Mouse (Mus musculus): ENCODE results near the gene Vars2. TPM values are rescaled to one million over a fixed set of nuclear protein-coding genes. Genes with fewer than 3 reads are reported as not detected.

Vars2 gene
- polyA plus RNA-seq, 2 experiments, result 14.8 to 35.4 TPM

DNA sequence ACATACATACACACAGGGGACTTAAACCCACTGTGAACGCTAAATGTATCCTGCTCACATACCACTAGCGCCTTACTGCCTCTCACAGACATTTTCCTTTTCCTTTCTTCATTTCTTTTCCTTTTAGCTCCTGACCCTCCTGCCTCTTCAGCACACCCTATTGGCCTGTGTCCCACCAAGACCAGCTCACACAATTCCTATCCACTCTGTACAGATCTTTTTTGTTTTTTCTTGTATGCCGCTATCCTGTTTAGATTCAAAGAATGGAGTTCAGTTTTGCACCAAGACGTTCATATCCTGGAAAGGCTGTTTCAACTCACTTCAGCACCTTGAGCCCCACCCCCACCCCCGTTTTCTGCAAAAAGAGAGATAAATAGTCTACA lies 31.1 kb upstream of the Vars2 start:
- ATAC-seq (ENCODE audit: low FRiP score, low read depth) (no peak), DNase-seq (ENCODE audit: low spot score) (no peak)
- Histone ChIP-seq H3K4me2 (replicated peaks; ENCODE audit: low read depth, low read length, severe bottlenecking) (peak overlapping the region; percentile 43), H3K9ac (ENCODE audit: low read depth, low read length, severe bottlenecking) (no peak overlapping the region; the same call in 1 of the 2 replicates), H3K36me3 (ENCODE audit: control insufficient read depth, insufficient read depth, low read length) (peaks cover 11% of the 10 kb centered on the region; the same call in 1 of the 2 replicates), H3K4me3 (replicated peaks; ENCODE audit: low read length) (peak overlapping the region; percentile 28), H3K4me1 (ENCODE audit: control insufficient read depth, insufficient read depth, low read length) (peaks cover 39% of the 10 kb centered on the region), H3K9me3 (ENCODE audit: control insufficient read depth, low read length) (0 out of 2 replicates have a peak, but pooled peaks cover 4% of the 10 kb centered on the region), H3K27ac (replicated peaks; ENCODE audit: low read depth, low read length) (peak overlapping the region; percentile 21; the same call in 1 of the 2 replicates), H3K27me3 (ENCODE audit: control insufficient read depth, insufficient read depth, low read length) (no peaks in the 10 kb centered on the region; the same call in 1 of the 2 replicates)
- 40% methylated on average over 5 of the region's 5 CpGs for WGBS
- no peak for TF ChIP-seq POLR2A (IDR thresholded peaks at IDR 0.05; ENCODE audit: borderline replicate concordance, extremely low read depth, insufficient read depth, insufficient read length)

DNA sequence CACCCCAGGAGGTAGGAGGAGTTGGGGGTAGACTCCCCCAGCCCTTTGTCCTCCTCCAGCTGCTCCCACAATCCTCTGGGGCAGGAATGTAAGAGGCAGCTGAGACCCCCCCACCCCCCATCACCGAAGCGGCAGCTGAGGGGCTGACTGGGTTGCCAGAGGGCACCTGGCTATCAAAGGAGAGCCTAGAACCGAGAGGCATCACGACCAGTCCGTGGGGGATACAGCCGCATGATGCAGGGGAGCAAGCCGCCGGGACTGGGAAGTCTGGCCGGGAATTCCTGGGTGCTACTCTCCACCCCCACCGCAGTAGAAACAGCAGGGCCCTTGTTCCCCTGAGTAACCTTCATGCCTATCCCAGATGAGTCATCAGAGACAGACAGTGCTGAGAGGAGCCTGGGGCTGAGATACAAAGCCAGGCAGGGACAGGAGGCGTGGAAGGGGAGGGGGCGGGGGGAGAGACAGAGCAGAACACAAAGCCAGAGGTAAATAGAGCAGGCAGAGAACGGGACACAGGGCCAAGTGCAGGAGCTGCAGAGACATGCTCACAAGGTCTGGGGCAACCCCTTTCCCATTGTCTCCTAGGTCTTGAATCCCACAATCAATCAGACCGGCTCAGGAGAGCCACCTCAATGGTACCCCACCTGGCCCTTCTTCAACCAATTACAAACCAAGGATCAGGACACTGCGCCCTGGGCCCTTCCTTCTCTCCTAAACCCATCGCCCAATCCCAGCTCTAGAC lies 30.5 kb upstream of the Vars2 start:
- peak; percentile 16; the same call in 1 of the 2 replicates for ATAC-seq (ENCODE audit: low FRiP score, low read depth)
- Histone ChIP-seq H3K9me3 (ENCODE audit: control insufficient read depth, low read length) (0 out of 2 replicates have a peak, but pooled peaks cover 4% of the 10 kb centered on the region), H3K4me1 (ENCODE audit: control insufficient read depth, insufficient read depth, low read length) (peaks cover 39% of the 10 kb centered on the region), H3K27me3 (ENCODE audit: control insufficient read depth, insufficient read depth, low read length) (no peaks in the 10 kb centered on the region; the same call in 1 of the 2 replicates), H3K9ac (ENCODE audit: low read depth, low read length, severe bottlenecking) (peak overlapping the region; percentile 34), H3K4me3 (replicated peaks; ENCODE audit: low read length) (peak overlapping the region; percentile 28), H3K27ac (replicated peaks; ENCODE audit: low read depth, low read length) (peak overlapping the region; percentile 21; the same call in 1 of the 2 replicates), H3K4me2 (replicated peaks; ENCODE audit: low read depth, low read length, severe bottlenecking) (peak overlapping the region; percentile 43), H3K36me3 (ENCODE audit: control insufficient read depth, insufficient read depth, low read length) (peaks cover 16% of the 10 kb centered on the region)
- no peak for TF ChIP-seq POLR2A (IDR thresholded peaks at IDR 0.05; ENCODE audit: borderline replicate concordance, extremely low read depth, insufficient read depth, insufficient read length)
- WGBS, result 11% methylated on average over 16 of the region's 16 CpGs
- DNase-seq (ENCODE audit: low spot score), result peak; percentile 43

DNA sequence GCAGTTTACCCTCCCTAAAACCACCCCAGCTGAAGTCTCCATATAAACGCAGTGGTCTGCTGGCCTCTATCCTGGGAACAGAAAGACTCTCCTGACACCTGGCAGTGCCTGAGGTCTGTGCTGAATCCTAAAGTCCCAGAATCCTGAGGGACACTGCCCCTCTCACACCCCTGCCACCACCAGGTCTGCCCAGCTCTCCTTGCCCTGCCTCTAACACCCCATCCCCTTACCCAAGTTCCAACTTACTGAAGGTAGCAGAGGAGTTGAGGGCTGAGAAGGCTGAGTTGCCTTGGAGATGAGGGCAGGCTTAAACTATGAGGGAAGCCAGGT lies 30.0 kb upstream of the Vars2 start:
- no peak overlapping the region for H3K27ac ChIP-seq (replicated peaks; ENCODE audit: low read depth, low read length)
- H3K27me3 ChIP-seq (ENCODE audit: control insufficient read depth, insufficient read depth, low read length), result no peaks in the 10 kb centered on the region; the same call in 1 of the 2 replicates
- H3K4me2 ChIP-seq (replicated peaks; ENCODE audit: low read depth, low read length, severe bottlenecking), result peak overlapping the region; percentile 43
- TF ChIP-seq POLR2A (IDR thresholded peaks at IDR 0.05; ENCODE audit: borderline replicate concordance, extremely low read depth, insufficient read depth, insufficient read length), result no peak
- H3K36me3 ChIP-seq (ENCODE audit: control insufficient read depth, insufficient read depth, low read length), result peaks cover 22% of the 10 kb centered on the region
- H3K9me3 ChIP-seq (ENCODE audit: control insufficient read depth, low read length), result 0 out of 2 replicates have a peak, but pooled peaks cover 4% of the 10 kb centered on the region
- H3K4me3 ChIP-seq (replicated peaks; ENCODE audit: low read length), result peak overlapping the region; percentile 28
- peaks cover 35% of the 10 kb centered on the region for H3K4me1 ChIP-seq (ENCODE audit: control insufficient read depth, insufficient read depth, low read length)
- peak overlapping the region; percentile 34 for H3K9ac ChIP-seq (ENCODE audit: low read depth, low read length, severe bottlenecking)
- ATAC-seq (ENCODE audit: low FRiP score, low read depth) (no peak), DNase-seq (ENCODE audit: low spot score) (no peak)
- 57% methylated on average over 1 of the region's 1 CpGs for WGBS

DNA sequence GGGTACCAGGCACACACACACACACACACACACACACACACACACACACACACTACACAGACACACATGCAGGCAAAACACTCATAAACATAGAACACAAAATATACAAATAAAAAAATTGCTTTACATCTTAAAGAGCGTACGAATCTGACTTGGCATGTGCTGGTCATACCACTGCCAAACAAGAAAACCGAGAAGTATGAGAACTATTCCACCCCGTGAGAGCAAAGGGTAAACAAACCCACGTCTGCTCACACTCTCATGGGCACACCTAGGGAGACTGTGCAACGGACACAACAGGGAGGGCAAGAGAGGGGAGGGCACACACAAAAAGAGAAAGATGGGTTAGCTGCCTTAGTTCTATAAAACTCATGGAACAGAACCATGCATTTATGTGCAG lies 29.3 kb upstream of the Vars2 start:
- Histone ChIP-seq H3K4me3 (replicated peaks; ENCODE audit: low read length) (no peak overlapping the region), H3K9ac (ENCODE audit: low read depth, low read length, severe bottlenecking) (no peak overlapping the region), H3K4me2 (replicated peaks; ENCODE audit: low read depth, low read length, severe bottlenecking) (peak overlapping the region; percentile 43; the same call in 1 of the 2 replicates), H3K9me3 (ENCODE audit: control insufficient read depth, low read length) (0 out of 2 replicates have a peak, but pooled peaks cover 4% of the 10 kb centered on the region), H3K4me1 (ENCODE audit: control insufficient read depth, insufficient read depth, low read length) (peaks cover 28% of the 10 kb centered on the region), H3K36me3 (ENCODE audit: control insufficient read depth, insufficient read depth, low read length) (peaks cover 29% of the 10 kb centered on the region), H3K27ac (replicated peaks; ENCODE audit: low read depth, low read length) (no peak overlapping the region), H3K27me3 (ENCODE audit: control insufficient read depth, insufficient read depth, low read length) (no peaks in the 10 kb centered on the region)
- ATAC-seq (ENCODE audit: low FRiP score, low read depth), result no peak
- 57% methylated on average over 6 of the region's 6 CpGs for WGBS
- TF ChIP-seq POLR2A (IDR thresholded peaks at IDR 0.05; ENCODE audit: borderline replicate concordance, extremely low read depth, insufficient read depth, insufficient read length), result no peak
- DNase-seq (ENCODE audit: low spot score), result no peak

DNA sequence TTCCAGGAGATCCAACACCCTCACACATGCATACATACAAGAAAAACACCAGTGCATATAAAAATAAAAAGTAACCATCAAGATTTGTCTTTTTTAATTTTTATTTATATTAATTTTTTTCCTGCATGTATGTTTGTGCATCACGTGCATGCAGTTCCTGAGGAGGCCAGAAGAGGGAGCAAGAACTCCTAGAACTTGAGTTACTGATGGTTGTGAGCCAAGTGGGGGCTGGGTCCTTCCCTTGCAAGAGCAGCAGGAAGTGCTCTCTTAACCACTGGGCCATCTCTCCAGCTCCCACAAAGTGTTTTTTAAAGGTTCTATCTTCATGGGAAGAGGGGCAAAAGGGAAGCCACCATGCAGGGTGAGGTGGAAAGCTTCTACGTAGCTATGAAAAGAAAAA lies 27.9 kb upstream of the Vars2 start:
- 0 out of 2 replicates have a peak, but pooled peaks cover 4% of the 10 kb centered on the region for H3K9me3 ChIP-seq (ENCODE audit: control insufficient read depth, low read length)
- H3K27me3 ChIP-seq (ENCODE audit: control insufficient read depth, insufficient read depth, low read length), result no peaks in the 10 kb centered on the region
- no peak overlapping the region for H3K27ac ChIP-seq (replicated peaks; ENCODE audit: low read depth, low read length)
- H3K4me3 ChIP-seq (replicated peaks; ENCODE audit: low read length), result no peak overlapping the region
- WGBS, result 95% methylated on average over 2 of the region's 2 CpGs
- H3K36me3 ChIP-seq (ENCODE audit: control insufficient read depth, insufficient read depth, low read length), result peaks cover 42% of the 10 kb centered on the region
- no peak overlapping the region for H3K4me2 ChIP-seq (replicated peaks; ENCODE audit: low read depth, low read length, severe bottlenecking)
- ATAC-seq (ENCODE audit: low FRiP score, low read depth) (no peak), DNase-seq (ENCODE audit: low spot score) (no peak)
- no peak for TF ChIP-seq POLR2A (IDR thresholded peaks at IDR 0.05; ENCODE audit: borderline replicate concordance, extremely low read depth, insufficient read depth, insufficient read length)
- H3K9ac ChIP-seq (ENCODE audit: low read depth, low read length, severe bottlenecking), result no peak overlapping the region
- H3K4me1 ChIP-seq (ENCODE audit: control insufficient read depth, insufficient read depth, low read length), result peaks cover 27% of the 10 kb centered on the region
